ENCODE assay signal across 14 mouse cellular contexts in genomic region chr11:84570392-84570791, GRCm38 (mm10). TPM values are rescaled to one million over a fixed set of nuclear protein-coding genes. Genes with fewer than 3 reads are reported as not detected.
DNase-seq lines count a peak whose midpoint lies in the region; ATAC-seq lines count a peak whose summit lies in the region.
"Had no signal": no experiment of that assay in that cellular context is flagged by ENCODE, and none has a peak within 500 bp of the region (broad histone marks: within the 10 kb centered on the region; RNA-seq: fewer than 3 reads in every experiment).

No protein-coding gene starts in this region.

- H3K27me3 ChIP-seq in embryonic facial prominence, embryonic 14.5 days (replicated peaks; ENCODE audit: control insufficient read depth, insufficient read depth, low read length): peaks cover 6% of the 10 kb centered on the region; the same call in 1 of the 2 replicates
- H3K27me3 ChIP-seq in hindbrain, embryonic 13.5 days: peaks cover 14% of the 10 kb centered on the region; the same call in 1 of the 2 replicates
- H3K27me3 ChIP-seq in midbrain, embryonic 16.5 days (ENCODE audit: control insufficient read depth, insufficient read depth, low read depth, low read length): no peaks in the 10 kb centered on the region

- H3K9me3 ChIP-seq in embryonic facial prominence, embryonic 14.5 days (ENCODE audit: control insufficient read depth, low read length): no peaks in the 10 kb centered on the region
- no peaks in the 10 kb centered on the region for H3K9me3 ChIP-seq in hindbrain, embryonic 13.5 days
- no peaks in the 10 kb centered on the region for H3K9me3 ChIP-seq in midbrain, embryonic 16.5 days (replicated peaks; ENCODE audit: control insufficient read depth, low read length, poor library complexity, severe bottlenecking)
- H3K9me3 ChIP-seq: megakaryocyte, embryonic 14.5 days had no signal

- peak; percentile 93 for DNase-seq in left cerebral cortex, postnatal 4 days
- no peak for DNase-seq in left cerebral cortex, postnatal 14 days (ENCODE audit: low spot score in 2 of 2)
- DNase-seq in embryonic facial prominence, embryonic 14.5 days (ENCODE audit: low spot score): peak; percentile 76
- DNase-seq in lung, postnatal 36 days: no peak
- no peak for DNase-seq in c-Kit-positive CD71-positive TER-119-positive erythroid progenitor cells, embryonic 14.5 days (ENCODE audit: low spot score)
- DNase-seq: kidney, postnatal 10 days; spleen, adult 18-20 months had no signal

- H3K27ac ChIP-seq in embryonic facial prominence, embryonic 14.5 days (replicated peaks; ENCODE audit: low read depth, low read length): no peak overlapping the region
- H3K27ac ChIP-seq in hindbrain, embryonic 13.5 days: peak overlapping the region; percentile 85
- H3K27ac ChIP-seq in midbrain, embryonic 16.5 days (ENCODE audit: low read length): peak overlapping the region; percentile 58
- H3K27ac ChIP-seq: left cerebral cortex, adult 2 months had no signal

- H3K4me1 ChIP-seq in embryonic facial prominence, embryonic 14.5 days (ENCODE audit: control insufficient read depth, insufficient read depth, low read length): peaks cover 8% of the 10 kb centered on the region; the same call in 1 of the 2 replicates
- peaks cover 65% of the 10 kb centered on the region for H3K4me1 ChIP-seq in hindbrain, embryonic 13.5 days (replicated peaks)
- H3K4me1 ChIP-seq in midbrain, embryonic 16.5 days (ENCODE audit: control insufficient read depth, insufficient read depth, low read length): peaks cover 27% of the 10 kb centered on the region
- H3K4me1 ChIP-seq: megakaryocyte, embryonic 14.5 days had no signal

- no peaks in the 10 kb centered on the region for H3K36me3 ChIP-seq in embryonic facial prominence, embryonic 14.5 days (ENCODE audit: control insufficient read depth, insufficient read depth, low read length)
- no peaks in the 10 kb centered on the region for H3K36me3 ChIP-seq in hindbrain, embryonic 13.5 days
- no peaks in the 10 kb centered on the region for H3K36me3 ChIP-seq in midbrain, embryonic 16.5 days (ENCODE audit: control insufficient read depth, insufficient read depth, low read length)

- 71% methylated on average over 11 of the region's 12 CpGs for WGBS in embryonic facial prominence, embryonic 14.5 days
- WGBS in hindbrain, embryonic 13.5 days: 27% methylated on average over 12 of the region's 12 CpGs
- 25% methylated on average over 12 of the region's 12 CpGs for WGBS in midbrain, embryonic 16.5 days

- intact Hi-C loops in left cerebral cortex, postnatal 4 days (cut with DNase I): no loop called here
- intact Hi-C loops in left cerebral cortex, postnatal 14 days (cut with DNase I): no loop called here

- no peak overlapping the region for H3K4me2 ChIP-seq in embryonic facial prominence, embryonic 14.5 days (ENCODE audit: low read depth, low read length)
- H3K4me2 ChIP-seq in hindbrain, embryonic 13.5 days: peak overlapping the region; percentile 25; the same call in 1 of the 2 replicates
- H3K4me2 ChIP-seq in midbrain, embryonic 16.5 days (ENCODE audit: low read length): peak overlapping the region; percentile 36

- H3K4me3 ChIP-seq in embryonic facial prominence, embryonic 14.5 days (ENCODE audit: low read depth, low read length): no peak overlapping the region
- no peak overlapping the region for H3K4me3 ChIP-seq in hindbrain, embryonic 13.5 days
- no peak overlapping the region for H3K4me3 ChIP-seq in midbrain, embryonic 16.5 days (ENCODE audit: low read depth, low read length)
- H3K4me3 ChIP-seq: left cerebral cortex, adult 2 months; megakaryocyte, embryonic 14.5 days had no signal

- H3K9ac ChIP-seq in embryonic facial prominence, embryonic 14.5 days (ENCODE audit: low read depth, low read length): no peak overlapping the region
- 0 out of 2 replicates have a peak overlapping the region, but pooled peaks have one; percentile 46 for H3K9ac ChIP-seq in hindbrain, embryonic 13.5 days
- H3K9ac ChIP-seq in midbrain, embryonic 16.5 days (ENCODE audit: low read depth, low read length): peak overlapping the region; percentile 41; the same call in 1 of the 2 replicates

- ATAC-seq in embryonic facial prominence, embryonic 14.5 days (ENCODE audit: low read depth): peak; percentile 81
- no peak; the same call in 1 of the 2 replicates for ATAC-seq in hindbrain, embryonic 13.5 days (ENCODE audit: low FRiP score)
- ATAC-seq in midbrain, embryonic 16.5 days: no peak
- ATAC-seq in monocyte, adult 5-6 weeks (replicated peaks; ENCODE audit: insufficient number of reproducible peaks, low FRiP score, low TSS enrichment, poor library complexity, severe bottlenecking): no peak

RNA-seq across cellular contexts. Expression of gene Lhx1, which starts 45.1 kb away (rescaled TPM):
- total RNA-seq in left cerebral cortex, postnatal 4 days (2021): 1 to 10 TPM; 1.5 to 1.6 TPM
- under 1 TPM; 0.13 to 0.15 TPM for total RNA-seq in left cerebral cortex, postnatal 14 days (2021)
- 0.07 and 0.11 TPM in 2 replicates for polyA plus RNA-seq in embryonic facial prominence, embryonic 14.5 days (2014; fragmentation: Nextera tagmentation; extraction: Ambion mirVana)
- 64.6 and 67.7 TPM in 2 replicates for polyA plus RNA-seq in hindbrain, embryonic 13.5 days (2015; fragmentation: Nextera tagmentation; extraction: Ambion mirVana)
- polyA plus RNA-seq in midbrain, embryonic 16.5 days (2015; fragmentation: Nextera tagmentation; extraction: Ambion mirVana): 25.3 and 30.0 TPM in 2 replicates
- total RNA-seq in monocyte, adult 5-6 weeks (2017): not detected in 3 replicates
- total RNA-seq: granulocyte monocyte progenitor cell, adult 5-6 weeks; MEL had no signal

RNA-seq across cellular contexts. Expression of gene Aatf, which starts 57.1 kb away (rescaled TPM):
- total RNA-seq in left cerebral cortex, postnatal 4 days (2021): 10 to 100 TPM; 28.1 to 29.7 TPM
- total RNA-seq in left cerebral cortex, postnatal 14 days (2021): 10 to 100 TPM; 17.3 to 18.3 TPM
- polyA plus RNA-seq in embryonic facial prominence, embryonic 14.5 days (2014; fragmentation: Nextera tagmentation; extraction: Ambion mirVana): 39.9 and 40.3 TPM in 2 replicates
- polyA plus RNA-seq in hindbrain, embryonic 13.5 days (2015; fragmentation: Nextera tagmentation; extraction: Ambion mirVana): 56.9 and 57.4 TPM in 2 replicates
- 49.8 and 53.8 TPM in 2 replicates for polyA plus RNA-seq in midbrain, embryonic 16.5 days (2015; fragmentation: Nextera tagmentation; extraction: Ambion mirVana)
- 49.5 to 57.7 TPM (median 51.2 TPM) in 3 replicates for total RNA-seq in monocyte, adult 5-6 weeks (2017)

Comparison
In these comparisons a context has a peak if more than half of its experiments do, and no peak if none do; other contexts are left out.
1. DNase-seq: peak in left cerebral cortex, postnatal 4 days (single experiment) and embryonic facial prominence, embryonic 14.5 days (single experiment); none in left cerebral cortex, postnatal 14 days (0 of 2), lung, postnatal 36 days (single experiment) and c-Kit-positive CD71-positive TER-119-positive erythroid progenitor cells, embryonic 14.5 days (single experiment).